Mouse (Mus musculus) kidney, postnatal 10 days (tissue): ENCODE results near the gene Olfr1410.

ENCODE experiments used
- DNase-seq: peaks from one replicate; pipeline ENCODE4 v3.0.0; 2021; ENCODE audit warnings: mixed read lengths

Gene Olfr1410

GRCm38 (mm10) chr1:92641514-92642272 lies 36.1 kb downstream of the Olfr1410 start, which contains the start of gene Cops9:
TSS of gene Cops9 (minus strand) at chr1:92641985.
- DNase-seq = peak; percentile 94

GRCm38 (mm10) chr1:92643691-92644090 lies 38.1 kb downstream of the Olfr1410 start:
- no peak for DNase-seq

GRCm38 (mm10) chr1:92644916-92645315 lies 39.3 kb downstream of the Olfr1410 start:
- DNase-seq = no peak

GRCm38 (mm10) chr1:92646111-92646510 lies 40.5 kb downstream of the Olfr1410 start:
- no peak for DNase-seq

GRCm38 (mm10) chr1:92646601-92647000 lies 41.0 kb downstream of the Olfr1410 start:
- DNase-seq = no peak

GRCm38 (mm10) chr1:92647026-92647425 lies 41.4 kb downstream of the Olfr1410 start:
- DNase-seq = no peak

- DNase-seq = peak; percentile 86
These were observed 42.2 kb downstream of the Olfr1410 start for GRCm38 (mm10) chr1:92647752-92648151.

GRCm38 (mm10) chr1:92648197-92648596 lies 42.6 kb downstream of the Olfr1410 start:
- no peak for DNase-seq

- peak; percentile 88 for DNase-seq
These were observed 43.1 kb downstream of the Olfr1410 start, which contains the start of gene Otos for GRCm38 (mm10) chr1:92648673-92649072. TSS of gene Otos (minus strand) at chr1:92648841.

- DNase-seq = no peak
These were observed 45.9 kb downstream of the Olfr1410 start for GRCm38 (mm10) chr1:92651467-92651866.

GRCm38 (mm10) chr1:92653179-92653578 lies 47.6 kb downstream of the Olfr1410 start:
- no peak for DNase-seq

GRCm38 (mm10) chr1:92654676-92655075 lies 49.1 kb downstream of the Olfr1410 start:
- DNase-seq = no peak

- no peak for DNase-seq
These were observed 51.6 kb downstream of the Olfr1410 start for GRCm38 (mm10) chr1:92657025-92657820.

- no peak for DNase-seq
These were observed 53.8 kb downstream of the Olfr1410 start for GRCm38 (mm10) chr1:92659392-92659791.
